Mouse (Mus musculus) liver, embryonic 14.5 days (tissue): ENCODE data around the gene Dmp1.

Source experiments
- CTCF ChIP-seq: IDR thresholded peaks from 2 replicates; pipeline ENCODE4 v1.5.1; 2016; ENCODE audit warnings: antibody characterized with exemption, low read depth, control low read depth
- EP300 ChIP-seq: IDR thresholded peaks from 2 replicates; pipeline ENCODE4 v1.6.1; 2016; ENCODE audit warnings: antibody characterized with exemption, low read depth

- TF ChIP-seq CTCF: no peak
- TF ChIP-seq EP300: no peak
Measured at GRCm38 (mm10) chr5:104228497-104228896, 26.1 kb downstream of the Dmp1 start.
